Mouse (Mus musculus) olfactory bulb, adult 2 months (tissue): Measurements from ENCODE around the gene Nim1k. TPM values are rescaled to one million over a fixed set of nuclear protein-coding genes. Genes with fewer than 3 reads are reported as not detected.
A peak's percentile ranks its signal among the peaks of the same experiment; 100 is the strongest.

Source experiments
- H3K27ac ChIP-seq: fragments of 200-500 bp; 2 replicates; pipeline ENCODE4 v1.5.1; 2012; ENCODE audit warnings: low read depth, low read length; ENCODE audit not compliant: insufficient read depth
- H3K4me1 ChIP-seq: fragments of 200-500 bp; 2 replicates; pipeline ENCODE4 v1.6.1; 2012; ENCODE audit warnings: low read length; ENCODE audit not compliant: control insufficient read depth, insufficient read depth
- H3K4me3 ChIP-seq: fragments of 200-500 bp; 2 replicates; pipeline ENCODE4 v1.5.1; 2012; ENCODE audit warnings: mild to moderate bottlenecking, low read depth, low read length, moderate library complexity; ENCODE audit not compliant: insufficient read depth
- CTCF ChIP-seq: fragments of 200-500 bp; IDR thresholded peaks from 2 replicates; pipeline ENCODE4 v1.5.1; 2012; ENCODE audit warnings: low read depth, mild to moderate bottlenecking, low read length, moderate library complexity; ENCODE audit not compliant: insufficient read depth
- POLR2A ChIP-seq: fragments of 200-500 bp; IDR thresholded peaks from 2 replicates; pipeline ENCODE4 v1.6.1; 2012; ENCODE audit warnings: mild to moderate bottlenecking, low read depth, low read length, moderate library complexity; ENCODE audit not compliant: insufficient read depth
- WGBS: fragments of 180-500 bp; shearing (Covaris S2); methylation state at CpG from one replicate; pipeline ENCODE4 v1.1.7; 2018; 5-methylcytosine and 5-hydroxymethylcytosine counted together
- polyA plus RNA-seq: library from polyadenylated mRNA; stranded (reverse); fragments of >200 nt; gene quantifications from 2 replicates; pipeline ENCODE4 v1.2.4, GENCODE M21; 2012; ENCODE audit warnings: low replicate concordance; ENCODE audit not compliant: missing spikeins, insufficient read depth, insufficient read length

Gene Nim1k
- polyA plus RNA-seq, 1 experiment = not detected

DNA sequence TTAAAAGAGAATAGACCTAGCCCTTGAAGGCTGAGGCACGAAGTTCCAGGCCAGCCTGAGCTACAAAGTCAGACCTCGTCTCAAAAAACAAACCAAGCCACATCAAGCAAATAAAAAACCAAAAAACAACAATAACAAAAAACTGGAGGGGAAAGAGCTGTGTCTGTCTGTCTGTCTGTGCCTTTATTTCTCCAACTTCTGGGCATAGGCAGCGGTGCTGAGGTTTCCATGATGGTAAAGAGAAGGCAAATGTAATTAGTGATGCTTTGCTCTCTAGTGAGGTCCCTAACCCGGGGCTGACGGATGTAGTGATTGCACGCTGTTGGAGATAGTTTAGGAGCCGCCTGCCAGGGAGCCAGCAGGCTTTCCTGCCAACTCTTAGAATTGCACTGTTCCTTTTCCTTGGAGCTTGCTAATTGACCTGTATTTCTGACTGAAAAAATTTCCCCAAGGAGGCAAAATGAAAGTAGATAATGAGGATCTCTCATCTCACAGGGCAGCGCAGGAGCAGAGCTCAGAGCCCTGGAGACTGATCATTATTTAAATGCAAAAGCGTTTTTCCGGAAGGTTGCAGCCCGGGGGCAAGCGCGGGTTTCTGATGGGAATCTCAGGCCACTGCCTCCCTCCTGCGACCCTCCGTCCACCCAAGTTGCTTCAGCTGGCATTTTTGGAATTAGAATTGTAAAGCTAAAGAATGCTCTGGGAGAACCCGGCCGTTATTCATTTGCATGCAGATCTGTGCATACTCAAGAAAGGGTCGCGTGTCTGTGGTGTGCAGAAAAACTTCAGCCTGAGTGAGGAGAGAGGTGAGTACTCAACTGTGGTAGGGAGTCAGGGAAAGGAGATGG lies 14.1 kb downstream of the Nim1k start:
- peaks cover 6% of the 10 kb centered on the region; the same call in 1 of the 2 replicates for H3K4me1 ChIP-seq
- 15% methylated on average over 19 of the region's 19 CpGs for WGBS
- peak overlapping the region; percentile 8; the same call in 1 of the 2 replicates for H3K4me3 ChIP-seq
- TF ChIP-seq POLR2A (no peak), CTCF (no peak)
- H3K27ac ChIP-seq = peak overlapping the region; percentile 35; the same call in 1 of the 2 replicates

DNA sequence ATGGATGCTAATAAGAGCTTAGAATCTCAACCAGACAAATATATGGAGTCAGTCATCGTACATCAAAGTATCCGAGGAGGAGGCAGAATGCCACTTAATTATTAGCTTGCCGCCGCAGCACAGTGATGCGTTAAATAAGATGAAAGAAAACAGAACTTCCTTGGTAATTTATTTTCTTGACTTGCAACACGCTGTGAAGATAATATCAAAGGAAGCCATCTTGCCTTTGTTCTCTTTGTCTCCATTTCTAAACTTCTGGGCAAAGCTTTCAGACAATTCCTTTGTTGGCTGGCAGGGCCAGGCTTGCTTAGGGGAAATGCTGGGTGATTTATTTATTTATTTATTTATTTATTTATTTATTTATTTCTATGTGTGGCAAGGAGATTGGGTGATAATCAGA lies 24.2 kb downstream of the Nim1k start:
- 22% methylated on average over 6 of the region's 6 CpGs for WGBS
- TF ChIP-seq CTCF (no peak), POLR2A (no peak)
- peaks cover 6% of the 10 kb centered on the region; the same call in 1 of the 2 replicates for H3K4me1 ChIP-seq
- H3K4me3 ChIP-seq = no peak overlapping the region
- H3K27ac ChIP-seq = no peak overlapping the region

DNA sequence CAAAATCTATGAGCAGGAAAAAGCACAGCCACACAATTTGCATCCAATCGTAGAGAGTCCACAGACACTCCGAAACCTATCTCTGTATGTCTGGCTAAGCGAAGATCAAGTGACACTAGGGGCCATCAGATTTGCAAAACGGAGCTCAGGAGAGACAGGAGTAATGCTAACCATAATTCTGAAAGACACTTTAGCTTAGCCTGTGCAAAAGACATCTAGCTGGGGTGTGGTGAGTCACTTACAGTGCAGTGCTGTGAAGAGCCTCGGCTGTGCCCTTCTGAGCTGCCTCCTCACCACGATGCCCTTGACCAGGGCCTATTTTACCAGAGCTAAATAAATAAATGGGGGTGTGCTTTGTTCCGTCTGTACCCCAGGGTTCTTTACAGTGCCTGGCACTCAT lies 26.3 kb downstream of the Nim1k start:
- Histone ChIP-seq H3K4me3 (no peak overlapping the region), H3K4me1 (peaks cover 6% of the 10 kb centered on the region; the same call in 1 of the 2 replicates), H3K27ac (no peak overlapping the region)
- no peak for TF ChIP-seq CTCF
- no peak for TF ChIP-seq POLR2A
- WGBS = 68% methylated on average over 7 of the region's 7 CpGs

DNA sequence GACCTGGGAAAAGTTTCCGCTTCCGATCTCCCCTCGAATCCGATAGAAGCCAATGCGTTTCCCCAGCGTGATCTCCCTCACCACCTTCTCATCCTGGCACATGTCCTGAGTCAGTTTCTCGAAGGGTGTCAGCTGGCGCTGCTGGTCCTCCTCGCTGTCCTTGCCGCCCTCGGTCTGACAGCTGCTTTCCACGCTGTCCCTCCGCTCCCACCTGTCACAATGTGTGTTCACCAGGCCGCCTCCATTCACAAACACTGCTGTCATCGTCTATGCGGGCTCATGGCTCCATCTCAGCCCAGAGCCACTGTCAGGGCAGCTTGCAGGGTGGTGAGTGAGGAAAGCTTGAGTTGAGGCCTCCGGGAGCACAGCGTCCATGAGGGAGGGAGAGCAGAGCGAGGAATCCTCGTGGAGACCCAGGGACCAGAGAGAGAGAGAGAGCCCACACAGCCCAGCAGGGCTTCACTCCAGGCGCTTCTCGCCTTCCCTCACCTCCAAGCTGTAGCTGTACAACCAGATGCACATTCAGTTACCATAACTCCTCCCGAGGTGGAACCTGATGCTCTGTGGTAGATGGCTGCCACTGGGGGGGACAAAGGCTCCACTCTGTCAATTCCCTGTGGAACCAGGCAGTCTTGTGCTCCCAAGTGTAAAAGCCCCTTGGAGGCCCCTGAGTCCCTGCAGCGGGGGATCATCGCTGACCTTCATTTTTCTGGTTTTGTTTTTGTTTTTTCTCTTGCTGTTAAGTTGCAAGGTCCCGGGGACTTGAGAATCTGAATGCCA lies 27.9 kb downstream of the Nim1k start:
- no peak overlapping the region for H3K4me3 ChIP-seq
- no peak overlapping the region for H3K27ac ChIP-seq
- peaks cover 6% of the 10 kb centered on the region; the same call in 1 of the 2 replicates for H3K4me1 ChIP-seq
- TF ChIP-seq CTCF (no peak), POLR2A (no peak)
- 78% methylated on average over 26 of the region's 26 CpGs for WGBS

DNA sequence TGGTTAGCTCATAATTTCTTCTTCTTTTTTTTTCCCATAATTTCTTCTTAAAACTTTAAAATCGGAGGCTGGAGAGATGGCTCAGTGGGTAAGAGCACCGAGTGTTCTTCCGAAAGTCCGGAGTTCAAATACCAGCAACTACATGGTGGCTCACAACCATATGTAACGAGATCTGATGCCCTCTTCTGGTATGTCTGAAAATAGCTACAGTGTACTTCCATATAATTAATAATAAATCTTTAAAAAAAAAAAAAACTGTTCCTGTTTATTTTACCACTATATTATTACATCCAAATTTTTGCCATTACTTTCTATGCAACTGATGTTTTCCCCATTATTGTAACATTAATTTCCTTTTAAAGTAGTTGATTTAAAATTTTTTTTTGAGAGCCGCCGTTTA lies 31.1 kb downstream of the Nim1k start:
- H3K4me1 ChIP-seq = no peaks in the 10 kb centered on the region
- TF ChIP-seq CTCF (no peak), POLR2A (no peak)
- H3K27ac ChIP-seq = no peak overlapping the region
- 80% methylated on average over 7 of the region's 7 CpGs for WGBS
- no peak overlapping the region for H3K4me3 ChIP-seq

DNA sequence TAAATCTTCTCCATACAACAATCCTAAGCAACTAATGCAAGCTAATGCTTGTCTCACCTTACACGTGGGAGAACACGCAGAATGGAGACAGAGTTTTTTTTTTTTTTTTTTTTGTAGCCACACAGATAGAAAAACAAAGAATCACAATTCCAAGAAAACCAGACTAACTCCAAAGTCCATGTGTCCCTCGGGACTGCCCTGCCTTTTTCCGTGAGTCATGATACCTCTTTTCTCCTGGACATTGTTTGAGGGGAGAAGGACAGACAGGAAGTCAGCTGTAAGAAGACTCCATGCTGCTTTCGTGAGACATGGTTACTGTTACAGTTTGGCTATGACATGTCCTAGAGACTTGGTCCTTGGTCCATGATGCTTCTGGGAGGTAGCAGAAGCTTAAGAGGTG lies 32.3 kb downstream of the Nim1k start:
- WGBS = 86% methylated on average over 5 of the region's 5 CpGs
- TF ChIP-seq CTCF (no peak), POLR2A (no peak)
- H3K4me3 ChIP-seq = no peak overlapping the region
- no peak overlapping the region for H3K27ac ChIP-seq
- no peaks in the 10 kb centered on the region for H3K4me1 ChIP-seq

DNA sequence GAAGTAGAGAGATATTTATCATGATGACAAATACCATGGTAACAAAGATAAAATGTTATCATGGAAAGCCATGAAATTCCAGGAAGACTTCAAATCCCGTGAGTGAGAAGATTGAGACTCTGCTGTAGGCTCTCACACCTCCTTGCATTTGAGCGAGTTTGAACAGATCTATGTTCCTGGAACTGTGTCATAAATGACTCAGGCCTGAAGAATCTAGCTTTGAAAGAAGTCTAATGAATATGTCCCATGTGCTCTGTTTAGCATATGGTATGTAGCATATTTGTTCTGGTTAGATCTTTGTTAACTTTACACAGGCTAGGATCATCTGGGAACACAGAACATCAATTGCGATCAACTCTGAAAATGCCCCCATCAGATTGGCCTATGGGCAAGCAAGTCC lies 33.2 kb downstream of the Nim1k start:
- Histone ChIP-seq H3K4me1 (no peaks in the 10 kb centered on the region), H3K4me3 (no peak overlapping the region), H3K27ac (no peak overlapping the region)
- WGBS = 90% methylated on average over 3 of the region's 3 CpGs
- TF ChIP-seq POLR2A (no peak), CTCF (no peak)

DNA sequence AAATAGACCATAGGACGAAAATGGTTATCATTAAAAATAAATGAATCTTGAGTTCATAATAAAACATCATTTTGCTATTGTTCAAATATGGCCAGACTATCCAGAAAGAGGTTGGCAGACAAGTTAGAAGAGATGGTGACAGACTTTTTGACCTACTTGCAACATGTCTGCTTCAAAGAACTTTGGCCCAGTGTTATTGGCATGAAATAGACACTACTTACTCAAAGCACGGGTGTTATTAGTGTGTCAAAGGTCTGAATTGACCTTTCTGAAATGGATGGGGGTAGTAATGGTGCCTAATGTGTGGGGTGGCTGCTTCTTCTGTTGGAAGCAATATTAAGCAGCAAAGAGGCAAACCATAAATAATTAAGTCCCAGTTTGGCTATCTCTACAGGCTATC lies 39.6 kb downstream of the Nim1k start:
- Histone ChIP-seq H3K4me1 (peaks cover 5% of the 10 kb centered on the region; the same call in 1 of the 2 replicates), H3K4me3 (no peak overlapping the region), H3K27ac (no peak overlapping the region)
- WGBS = 84% methylated on average over 2 of the region's 2 CpGs
- TF ChIP-seq CTCF (no peak), POLR2A (no peak)

DNA sequence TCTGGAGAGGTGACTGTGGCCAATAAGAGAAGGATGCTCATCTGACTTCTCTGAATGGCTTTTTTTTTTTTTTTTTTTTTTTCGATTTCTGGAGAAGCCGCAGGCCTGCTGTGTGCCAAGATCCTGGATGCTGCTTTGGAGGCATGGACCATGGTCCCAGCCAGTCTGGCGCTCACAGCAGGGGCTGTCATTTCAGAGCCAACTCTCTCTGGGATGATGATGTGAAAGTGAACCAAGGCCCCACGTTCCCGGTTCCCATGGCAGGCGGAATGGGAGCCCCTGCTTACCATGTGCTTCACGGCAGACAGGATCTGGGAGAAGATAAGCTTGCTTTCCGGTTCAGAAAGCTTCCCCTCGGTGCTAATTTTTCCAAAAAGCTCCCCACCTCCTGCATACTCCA lies 41.9 kb downstream of the Nim1k start:
- 41% methylated on average over 9 of the region's 9 CpGs for WGBS
- no peak for TF ChIP-seq CTCF
- TF ChIP-seq POLR2A = no peak

More for the DNA sequence above, 41.9 kb downstream of the Nim1k start:
- no peak overlapping the region for H3K27ac ChIP-seq
- peaks cover 5% of the 10 kb centered on the region; the same call in 1 of the 2 replicates for H3K4me1 ChIP-seq
- no peak overlapping the region for H3K4me3 ChIP-seq
